ENCODE assay signal across 13 mouse cellular contexts in the genomic region with DNA sequence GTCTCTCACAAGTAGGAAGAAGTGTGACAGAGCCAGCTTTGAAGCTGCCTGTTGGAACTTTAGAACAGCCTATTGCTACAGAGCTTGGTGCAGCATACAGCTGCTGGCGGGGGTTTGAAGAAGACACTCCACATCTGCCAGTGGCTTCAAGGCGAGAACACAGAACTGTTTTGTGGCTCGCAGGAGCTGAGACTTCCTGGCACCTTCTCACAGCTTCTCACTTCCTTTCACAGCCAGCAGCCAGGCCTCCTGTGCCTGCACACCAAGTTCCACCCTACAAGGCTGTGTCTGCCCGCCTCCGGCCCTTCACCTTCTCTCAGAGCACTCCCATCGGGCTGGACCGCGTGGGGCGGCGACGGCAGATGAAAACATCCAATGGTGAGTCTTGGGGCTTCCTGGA. TPM values are rescaled to one million over a fixed set of nuclear protein-coding genes. Genes with fewer than 3 reads are reported as not detected.
A peak's percentile ranks its signal among the peaks of the same experiment; 100 is the strongest.
DNase-seq lines count a peak whose midpoint lies in the region; ATAC-seq and TF ChIP-seq lines count a peak whose summit lies in the region.
"Had no signal": no experiment of that assay in that cellular context is flagged by ENCODE, and none has a peak within 500 bp of the region (broad histone marks: within the 10 kb centered on the region; RNA-seq: fewer than 3 reads in every experiment).

No protein-coding gene starts in this region.

- H3K4me1 ChIP-seq in embryonic facial prominence, embryonic 10.5 days = peaks cover 37% of the 10 kb centered on the region
- H3K4me1 ChIP-seq in stomach, postnatal 0 days (replicated peaks; ENCODE audit: control insufficient read depth, insufficient read depth) = no peaks in the 10 kb centered on the region; the same call in 1 of the 2 replicates

- H3K9me3 ChIP-seq in embryonic facial prominence, embryonic 10.5 days = no peaks in the 10 kb centered on the region
- H3K9me3 ChIP-seq in stomach, postnatal 0 days (ENCODE audit: control insufficient read depth, low read length) = no peaks in the 10 kb centered on the region

- 56% methylated on average over 11 of the region's 11 CpGs for whole genome bisulfite sequencing in embryonic facial prominence, embryonic 10.5 days
- WGBS in stomach, postnatal 0 days = 66% methylated on average over 11 of the region's 11 CpGs

- H3K4me2 ChIP-seq in stomach, postnatal 0 days (replicated peaks; ENCODE audit: low read depth) = no peak overlapping the region

- peaks cover 56% of the 10 kb centered on the region for H3K36me3 ChIP-seq in embryonic facial prominence, embryonic 10.5 days (replicated peaks)
- H3K36me3 ChIP-seq in stomach, postnatal 0 days (ENCODE audit: control insufficient read depth, insufficient read depth, low read length) = peaks cover 5% of the 10 kb centered on the region; the same call in 1 of the 2 replicates

- TF ChIP-seq CTCF in stomach, postnatal 0 days (IDR thresholded peaks at IDR 0.05; ENCODE audit: low read depth) = no peak

- no peaks in the 10 kb centered on the region for H3K27me3 ChIP-seq in embryonic facial prominence, embryonic 10.5 days (replicated peaks; ENCODE audit: low read depth, poor library complexity, severe bottlenecking)
- H3K27me3 ChIP-seq in stomach, postnatal 0 days (ENCODE audit: control insufficient read depth, insufficient read depth, low read length) = no peaks in the 10 kb centered on the region

- no peak overlapping the region for H3K9ac ChIP-seq in stomach, postnatal 0 days (ENCODE audit: low read length)

- peak; percentile 34 for DNase-seq in gastrocnemius, postnatal 25 days
- DNase-seq in gastrocnemius, postnatal 4 days (ENCODE audit: low spot score in 2 of 2) = no peak
- peak; percentile 44 to 49 for DNase-seq in B cell, adult 2 months
- DNase-seq in embryonic facial prominence, embryonic 10.5 days (ENCODE audit: low spot score) = no peak
- peak; percentile 82 for DNase-seq in naive thymus-derived CD4-positive, alpha-beta T cell, adult 2 months (ENCODE audit: low read depth)
- DNase-seq in cerebellum, postnatal 10 days = no peak
- no peak for DNase-seq in stomach, postnatal 0 days (ENCODE audit: low spot score)
- DNase-seq: cerebellum, adult 9-11 months; heart, postnatal 4 days had no signal

- TF ChIP-seq EP300 in stomach, postnatal 0 days (optimal IDR thresholded peaks at IDR 0.05) = no peak

- ATAC-seq in erythroid progenitor cell, adult 5-6 weeks (replicated peaks; ENCODE audit: low FRiP score, poor library complexity, severe bottlenecking) = no peak
- ATAC-seq in stomach, postnatal 0 days (ENCODE audit: low FRiP score, low TSS enrichment) = no peak
- ATAC-seq: forebrain, embryonic 16.5 days had no signal

- peak overlapping the region; percentile 51 for H3K27ac ChIP-seq in embryonic facial prominence, embryonic 10.5 days (replicated peaks)
- no peak overlapping the region for H3K27ac ChIP-seq in stomach, postnatal 0 days (replicated peaks)
- H3K27ac ChIP-seq: macrophage had no signal

- no peak overlapping the region for H3K4me3 ChIP-seq in embryonic facial prominence, embryonic 10.5 days
- H3K4me3 ChIP-seq in stomach, postnatal 0 days (ENCODE audit: low read depth, low read length) = no peak overlapping the region

RNA-seq across cellular contexts. Expression of gene C1qtnf9, which starts 58.7 kb away (rescaled TPM):
- total RNA-seq in gastrocnemius, postnatal 25 days (2021) = 10 to 100 TPM; 19.2 to 23.5 TPM
- 10 to 100 TPM; 27.2 to 27.7 TPM for total RNA-seq in gastrocnemius, postnatal 4 days (2021)
- polyA plus RNA-seq in embryonic facial prominence, embryonic 10.5 days (2016; fragmentation: Nextera tagmentation; extraction: Ambion mirVana) = 0.15 and 0.18 TPM in 2 replicates
- total RNA-seq in erythroid progenitor cell, adult 5-6 weeks (2015; ENCODE audit: low replicate concordance) = not detected in 2 replicates
- total RNA-seq in erythroid progenitor cell, adult 5-6 weeks (2017; ENCODE audit: low replicate concordance) = not detected in 2 replicates
- 3.0 and 3.1 TPM in 2 replicates for polyA plus RNA-seq in stomach, postnatal 0 days (2015; fragmentation: Nextera tagmentation; extraction: Ambion mirVana)
- polyA plus RNA-seq: forebrain, embryonic 16.5 days; macrophage; neural tube, embryonic 14.5 days had no signal

Comparison
In these comparisons a context has a peak if more than half of its experiments do, and no peak if none do; other contexts are left out.
1. DNase-seq: peak in gastrocnemius, postnatal 25 days (single experiment), B cell, adult 2 months (2 of 2) and naive thymus-derived CD4-positive, alpha-beta T cell, adult 2 months (single experiment); none in gastrocnemius, postnatal 4 days (0 of 2), embryonic facial prominence, embryonic 10.5 days (single experiment), cerebellum, postnatal 10 days (0 of 2) and stomach, postnatal 0 days (single experiment).
2. RNA of gene C1qtnf9, which starts 58.7 kb away (total RNA-seq): 27.2 to 27.7 TPM in gastrocnemius, postnatal 4 days and 19.2 to 23.5 TPM in gastrocnemius, postnatal 25 days; not detected in erythroid progenitor cell, adult 5-6 weeks; every median in the first group is over 10 times any median in the second.